Mouse (Mus musculus): Measurements from ENCODE around the gene Focad.

DNA sequence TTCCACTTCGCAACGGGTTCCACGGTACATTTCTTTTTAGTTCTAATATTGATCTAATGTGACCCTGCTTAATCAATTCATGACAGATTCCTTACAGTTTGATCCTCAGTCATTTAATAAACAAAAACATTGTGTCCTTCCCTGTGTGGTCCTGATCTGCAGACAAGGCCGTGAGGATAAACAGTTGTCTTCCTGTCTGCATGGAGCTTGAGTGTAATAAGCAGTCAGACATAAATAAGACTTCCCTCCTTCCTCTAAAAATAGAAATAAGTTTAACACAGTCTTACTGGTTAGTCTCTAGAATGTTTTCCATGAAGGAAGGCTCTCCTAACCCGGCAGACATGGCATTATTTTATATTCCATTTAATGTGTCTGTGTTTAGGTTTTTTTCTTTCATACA is 102.8 kb downstream of the Focad start:
- TF ChIP-seq CTCF (IDR thresholded peaks at IDR 0.05; ENCODE audit: low read depth) (no peak), EP300 (optimal IDR thresholded peaks at IDR 0.05) (no peak)
